ENCODE assay signal across 8 mouse cellular contexts in the genomic region with DNA sequence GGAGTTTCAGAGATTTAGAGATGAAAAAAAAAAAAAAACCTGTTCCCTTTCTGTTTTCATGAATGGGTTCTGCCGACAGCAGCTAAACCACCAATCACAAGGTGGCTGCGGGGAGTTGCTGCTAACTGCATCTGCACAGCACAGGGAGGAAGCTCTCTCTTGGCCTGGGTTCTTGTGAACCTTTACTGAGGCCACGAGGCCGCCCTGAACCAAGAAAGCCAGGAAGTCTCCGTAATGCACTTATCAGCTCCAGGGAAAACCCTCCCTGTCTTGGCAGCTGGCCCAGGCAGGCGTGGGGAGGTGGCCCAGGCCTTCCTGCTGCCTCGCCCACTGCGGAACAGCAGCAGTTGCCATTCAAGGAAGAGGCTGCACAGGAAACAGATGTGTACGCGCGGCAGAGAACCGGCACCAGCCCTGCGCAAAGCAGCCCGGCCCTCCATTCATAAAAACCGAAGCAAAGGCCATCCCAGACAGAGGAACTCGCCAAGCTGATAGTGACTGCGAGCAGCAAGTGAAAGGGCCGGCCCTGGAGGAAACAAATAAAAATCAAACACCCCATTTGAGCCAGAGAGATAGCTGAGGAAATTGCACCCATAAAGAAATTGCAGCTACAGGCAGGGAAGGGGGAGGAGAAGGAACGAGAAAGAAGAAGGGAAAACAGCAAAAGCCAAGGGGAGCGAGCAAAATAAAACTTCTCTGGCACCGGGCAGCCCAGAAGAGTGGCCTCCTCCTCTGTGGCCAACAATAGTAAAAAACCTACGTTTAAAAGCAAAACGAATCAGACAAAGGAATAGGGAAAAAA.
DNase-seq lines count a peak whose midpoint lies in the region; ATAC-seq and TF ChIP-seq lines count a peak whose summit lies in the region.

No protein-coding gene starts in this region.

- no peak for TF ChIP-seq CTCF in ES-Bruce4 (IDR thresholded peaks at IDR 0.05; ENCODE audit: low read depth, low read length)
- no peak for TF ChIP-seq CTCF in layer of hippocampus, adult 2 months (conservative IDR thresholded peaks at IDR 0.05)
- 0 out of 2 replicates have a peak, but pooled peaks have one; percentile 13 for TF ChIP-seq CTCF in thymus, adult 2 months (IDR thresholded peaks at IDR 0.05; ENCODE audit: borderline replicate concordance, control insufficient read depth, extremely low read depth, insufficient read depth, low read length, poor library complexity)

- H3K27me3 ChIP-seq in ES-Bruce4 (ENCODE audit: control insufficient read depth, insufficient read depth, low read length, poor library complexity, severe bottlenecking), result no peaks in the 10 kb centered on the region
- no peaks in the 10 kb centered on the region; the same call in 1 of the 2 replicates for H3K27me3 ChIP-seq in forebrain, embryonic 16.5 days (replicated peaks; ENCODE audit: control insufficient read depth, insufficient read depth, low read length)
- peaks cover 19% of the 10 kb centered on the region for H3K27me3 ChIP-seq in lung, embryonic 15.5 days
- no peaks in the 10 kb centered on the region for H3K27me3 ChIP-seq in thymus, adult 2 months (ENCODE audit: control insufficient read depth, insufficient read depth, low read length)

- no peaks in the 10 kb centered on the region for H3K4me1 ChIP-seq in ES-Bruce4 (ENCODE audit: control insufficient read depth, insufficient read depth, low read length)
- 0 out of 2 replicates have a peak, but pooled peaks cover 5% of the 10 kb centered on the region for H3K4me1 ChIP-seq in brown adipose tissue, adult 24 weeks (ENCODE audit: control insufficient read depth, insufficient read depth, insufficient read length, low read length)
- H3K4me1 ChIP-seq in forebrain, embryonic 16.5 days (replicated peaks; ENCODE audit: control insufficient read depth, insufficient read depth, low read length), result peaks cover 14% of the 10 kb centered on the region
- H3K4me1 ChIP-seq in lung, embryonic 15.5 days, result peaks cover 36% of the 10 kb centered on the region
- H3K4me1 ChIP-seq in thymus, adult 2 months (replicated peaks; ENCODE audit: control insufficient read depth, insufficient read depth, low read length), result peaks cover 18% of the 10 kb centered on the region

- H3K9ac ChIP-seq in ES-Bruce4 (ENCODE audit: low read depth, poor library complexity, severe bottlenecking), result peak overlapping the region; percentile 59
- peak overlapping the region; percentile 44 for H3K9ac ChIP-seq in forebrain, embryonic 16.5 days (replicated peaks; ENCODE audit: low read depth, low read length)
- H3K9ac ChIP-seq in lung, embryonic 15.5 days, result no peak overlapping the region

- H3K4me2 ChIP-seq in forebrain, embryonic 16.5 days (ENCODE audit: low read length), result peak overlapping the region; percentile 53
- peak overlapping the region; percentile 58 for H3K4me2 ChIP-seq in lung, embryonic 15.5 days

- TF ChIP-seq EP300 in ES-Bruce4 (IDR thresholded peaks at IDR 0.05; ENCODE audit: insufficient read depth, low read depth, low read length), result 0 out of 2 replicates have a peak, but pooled peaks have one; percentile 44

- intact Hi-C loops in heart, postnatal 25 days (cut with DNase I), result loop anchor here (2.0 kb wide), 1 partner anchor 15 kb away; no protein-coding TSS in a partner anchor

- H3K27ac ChIP-seq in ES-Bruce4 (ENCODE audit: insufficient read depth, low read length), result peak overlapping the region; percentile 31; the same call in 1 of the 2 replicates
- no peak overlapping the region for H3K27ac ChIP-seq in brown adipose tissue, adult 24 weeks (replicated peaks; ENCODE audit: low read depth, low read length)
- peak overlapping the region; percentile 36; the same call in 1 of the 2 replicates for H3K27ac ChIP-seq in forebrain, embryonic 16.5 days (ENCODE audit: low read length)
- peak overlapping the region; percentile 7; the same call in 1 of the 2 replicates for H3K27ac ChIP-seq in layer of hippocampus, adult 2 months
- peak overlapping the region; percentile 80 for H3K27ac ChIP-seq in lung, embryonic 15.5 days
- H3K27ac ChIP-seq in thymus, adult 2 months (ENCODE audit: control insufficient read depth, insufficient read depth, low read length), result no peak overlapping the region

- peak overlapping the region; percentile 27; the same call in 1 of the 2 replicates for H3K4me3 ChIP-seq in ES-Bruce4 (ENCODE audit: low read depth, low read length)
- H3K4me3 ChIP-seq in brown adipose tissue, adult 24 weeks (ENCODE audit: insufficient read depth, low read depth, low read length), result peak overlapping the region; percentile 1; the same call in 1 of the 2 replicates
- H3K4me3 ChIP-seq in forebrain, embryonic 16.5 days (replicated peaks; ENCODE audit: low read length), result peak overlapping the region; percentile 26
- peak overlapping the region; percentile 42 for H3K4me3 ChIP-seq in layer of hippocampus, adult 2 months
- H3K4me3 ChIP-seq in lung, embryonic 15.5 days, result peak overlapping the region; percentile 13; the same call in 1 of the 2 replicates
- H3K4me3 ChIP-seq in thymus, adult 2 months (ENCODE audit: control insufficient read depth, insufficient read depth, low read length), result peak overlapping the region; percentile 47

- no peak for TF ChIP-seq POLR2A in ES-Bruce4 (IDR thresholded peaks at IDR 0.05; ENCODE audit: insufficient read depth, low read length)
- TF ChIP-seq POLR2A in thymus, adult 2 months (IDR thresholded peaks at IDR 0.05; ENCODE audit: control insufficient read depth, extremely low read depth, insufficient read depth, low read length, poor library complexity), result peak; percentile 40; the same call in 1 of the 2 replicates

- no peaks in the 10 kb centered on the region for H3K36me3 ChIP-seq in ES-Bruce4 (ENCODE audit: control insufficient read depth, insufficient read depth, low read length, poor library complexity, severe bottlenecking)
- no peaks in the 10 kb centered on the region for H3K36me3 ChIP-seq in forebrain, embryonic 16.5 days (ENCODE audit: control insufficient read depth, insufficient read depth)
- no peaks in the 10 kb centered on the region for H3K36me3 ChIP-seq in lung, embryonic 15.5 days
- no peaks in the 10 kb centered on the region for H3K36me3 ChIP-seq in thymus, adult 2 months (ENCODE audit: control insufficient read depth, insufficient read depth, low read length)

- H3K9me3 ChIP-seq in ES-Bruce4 (replicated peaks; ENCODE audit: control insufficient read depth, insufficient read depth, low read length, poor library complexity, severe bottlenecking), result no peaks in the 10 kb centered on the region
- H3K9me3 ChIP-seq in forebrain, embryonic 16.5 days (ENCODE audit: control insufficient read depth, low read length), result no peaks in the 10 kb centered on the region
- no peaks in the 10 kb centered on the region for H3K9me3 ChIP-seq in lung, embryonic 15.5 days

- ATAC-seq in forebrain, embryonic 16.5 days, result peak; percentile 90
- ATAC-seq in lung, embryonic 15.5 days (ENCODE audit: borderline replicate concordance, extremely low read depth, low FRiP score, low TSS enrichment), result peak; percentile 92
- ATAC-seq in neutrophil, adult 5-6 weeks (ENCODE audit: extremely low read depth, insufficient number of reproducible peaks, low FRiP score, poor library complexity, severe bottlenecking), result peak; percentile 84

- DNase-seq in heart, postnatal 25 days (ENCODE audit: low spot score), result peak; percentile 98
- DNase-seq in layer of hippocampus, adult 2 months (ENCODE audit: low spot score in 2 of 2), result peak; percentile 50 to 51
- peak; percentile 82 for DNase-seq in thymus, adult 2 months

- 6% methylated on average over 23 of the region's 23 CpGs for WGBS in forebrain, embryonic 16.5 days
- 2% methylated on average over 23 of the region's 23 CpGs for WGBS in lung, embryonic 15.5 days
- 1% methylated on average over 23 of the region's 23 CpGs for WGBS in thymus, adult 2 months

Comparison
In these comparisons a context has a peak if more than half of its experiments do, and no peak if none do; other contexts are left out.
1. H3K27ac ChIP-seq: peak in ES-Bruce4 (single experiment), forebrain, embryonic 16.5 days (single experiment), layer of hippocampus, adult 2 months (single experiment) and lung, embryonic 15.5 days (single experiment); none in brown adipose tissue, adult 24 weeks (single experiment) and thymus, adult 2 months (single experiment).
2. Peak in every context shown above with its lines, with median percentiles within 50 percentile points of each other: H3K4me3 ChIP-seq, ATAC-seq and DNase-seq.